Comparison of ENCODE assay signal across 9 mouse cellular contexts in the genomic region with DNA sequence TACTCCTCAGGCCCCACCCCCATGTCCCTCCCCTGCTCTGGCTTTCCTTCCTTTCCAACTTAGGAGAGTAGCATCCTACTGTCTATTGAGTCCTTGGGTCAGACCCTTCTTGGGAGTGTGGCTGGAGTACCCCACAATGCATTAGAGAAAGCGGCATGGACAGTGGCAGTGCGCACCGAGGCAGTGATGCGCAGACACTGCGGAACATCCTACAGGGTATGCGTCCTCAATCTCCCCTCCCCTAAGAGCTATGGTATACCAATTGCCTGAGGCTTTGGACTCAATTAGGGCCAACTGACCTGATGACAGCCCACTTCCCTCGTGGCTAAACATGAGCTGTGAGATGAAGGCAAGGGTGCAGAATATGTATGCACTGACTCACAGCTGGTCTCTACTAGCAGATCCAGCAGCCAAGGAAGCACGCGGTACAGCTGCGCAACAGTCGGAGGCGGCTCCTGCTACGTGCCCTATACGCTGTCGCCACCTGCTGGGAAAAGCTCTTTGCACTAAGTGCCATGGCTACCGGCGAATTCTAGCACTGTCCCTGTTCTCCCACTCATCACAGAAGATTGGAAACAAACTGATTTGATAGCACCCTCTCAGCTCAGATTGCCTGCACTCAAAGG. TPM values are rescaled to one million over a fixed set of nuclear protein-coding genes. Genes with fewer than 3 reads are reported as not detected.
A peak's percentile ranks its signal among the peaks of the same experiment; 100 is the strongest.
DNase-seq lines count a peak whose midpoint lies in the region; ATAC-seq and TF ChIP-seq lines count a peak whose summit lies in the region.
"Had no signal": no experiment of that assay in that cellular context is flagged by ENCODE, and none has a peak within 500 bp of the region (broad histone marks: within the 10 kb centered on the region; RNA-seq: fewer than 3 reads in every experiment).

No protein-coding gene starts in this region.

- peak; percentile 76 for ATAC-seq in common myeloid progenitor, adult 5-6 weeks (replicated peaks; ENCODE audit: low read depth, poor library complexity, severe bottlenecking)
- ATAC-seq in liver, embryonic 12.5 days: peak; percentile 61
- ATAC-seq in monocyte, adult 5-6 weeks (replicated peaks; ENCODE audit: insufficient number of reproducible peaks, low FRiP score, low TSS enrichment, poor library complexity, severe bottlenecking): peak; percentile 25

- H3K9ac ChIP-seq in liver, embryonic 12.5 days: no peak overlapping the region

- peak overlapping the region; percentile 31 for H3K4me2 ChIP-seq in liver, embryonic 12.5 days

- peak overlapping the region; percentile 68 for H3K27ac ChIP-seq in left cerebral cortex, adult 2 months
- H3K27ac ChIP-seq in liver, embryonic 12.5 days: no peak overlapping the region

- peak; percentile 53 to 58 for DNase-seq in left cerebral cortex, adult 2 months (ENCODE audit: extremely low spot score in 1 of 2, low spot score in 2 of 2)
- no peak for DNase-seq in left cerebral cortex, postnatal 4 days
- peak; percentile 66 to 67 for DNase-seq in heart, adult 9 months (ENCODE audit: low spot score in 2 of 2)
- peak; percentile 63 for DNase-seq in kidney, adult 11 months
- peak; percentile 36 for DNase-seq in yolk sac, embryonic 10.5 days (ENCODE audit: low spot score)

- H3K27me3 ChIP-seq in liver, embryonic 12.5 days (replicated peaks): no peaks in the 10 kb centered on the region

- intact Hi-C loops in left cerebral cortex, adult 2 months (cut with DNase I): loop anchor here (1.0 to 5.0 kb wide), 2 partner anchors 19 to 48 kb away; no protein-coding TSS in a partner anchor
- intact Hi-C loops in left cerebral cortex, postnatal 4 days (cut with DNase I): no loop called here

- TF ChIP-seq CTCF in left cerebral cortex, adult 2 months (IDR thresholded peaks at IDR 0.05): no peak

- no peaks in the 10 kb centered on the region for H3K9me3 ChIP-seq in liver, embryonic 12.5 days (replicated peaks)

- peaks cover 35% of the 10 kb centered on the region for H3K4me1 ChIP-seq in liver, embryonic 12.5 days

- WGBS in liver, embryonic 12.5 days (ENCODE audit: insufficient replicate concordance): 28% methylated on average over 17 of the region's 17 CpGs

- H3K4me3 ChIP-seq in left cerebral cortex, adult 2 months: no peak overlapping the region
- H3K4me3 ChIP-seq in liver, embryonic 12.5 days: no peak overlapping the region

- H3K36me3 ChIP-seq in liver, embryonic 12.5 days: peaks cover 30% of the 10 kb centered on the region

RNA-seq across cellular contexts. Expression of gene Gm29797, which starts 2.2 kb away (rescaled TPM):
- 1 to 10 TPM in 1 of 2 experiments, under 1 TPM in 1; 0.48 to 1.3 TPM for total RNA-seq in left cerebral cortex, adult 2 months (2021)
- total RNA-seq in left cerebral cortex, postnatal 4 days (2021): under 1 TPM; 0.50 to 0.54 TPM
- total RNA-seq in common myeloid progenitor, adult 5-6 weeks (2017): not detected in 2 replicates
- polyA plus RNA-seq in liver, embryonic 12.5 days (2016; fragmentation: Nextera tagmentation; extraction: Ambion mirVana): not detected in 2 replicates
- total RNA-seq in monocyte, adult 5-6 weeks (2017): not detected in 3 replicates

RNA-seq across cellular contexts. Expression of gene Sox18, which starts 12.4 kb away (rescaled TPM):
- total RNA-seq in left cerebral cortex, adult 2 months (2021): 10 to 100 TPM; 10.9 to 11.2 TPM
- 10 to 100 TPM; 13.4 to 13.5 TPM for total RNA-seq in left cerebral cortex, postnatal 4 days (2021)
- not detected in 2 replicates for total RNA-seq in common myeloid progenitor, adult 5-6 weeks (2017)
- polyA plus RNA-seq in liver, embryonic 12.5 days (2016; fragmentation: Nextera tagmentation; extraction: Ambion mirVana): 9.4 and 10.4 TPM in 2 replicates
- not detected in 3 replicates for total RNA-seq in monocyte, adult 5-6 weeks (2017)

RNA-seq across cellular contexts. Expression of gene Tcea2, which starts 21.1 kb away (rescaled TPM):
- total RNA-seq in left cerebral cortex, adult 2 months (2021): 10 to 100 TPM; 65.7 to 78.1 TPM
- total RNA-seq in left cerebral cortex, postnatal 4 days (2021): 10 to 100 TPM; 57.8 to 62.4 TPM
- 3.3 and 9.6 TPM in 2 replicates for total RNA-seq in common myeloid progenitor, adult 5-6 weeks (2017)
- 4.6 and 4.7 TPM in 2 replicates for polyA plus RNA-seq in liver, embryonic 12.5 days (2016; fragmentation: Nextera tagmentation; extraction: Ambion mirVana)
- total RNA-seq in monocyte, adult 5-6 weeks (2017): 3.8 to 20.0 TPM (median 10.0 TPM) in 3 replicates

RNA-seq across cellular contexts. Expression of gene Rgs19, which starts 34.7 kb away (rescaled TPM):
- 10 to 100 TPM; 30.6 to 33.2 TPM for total RNA-seq in left cerebral cortex, adult 2 months (2021)
- 10 to 100 TPM; 39.0 to 49.4 TPM for total RNA-seq in left cerebral cortex, postnatal 4 days (2021)
- 67.5 and 113 TPM in 2 replicates for total RNA-seq in common myeloid progenitor, adult 5-6 weeks (2017)
- 24.0 and 26.9 TPM in 2 replicates for polyA plus RNA-seq in liver, embryonic 12.5 days (2016; fragmentation: Nextera tagmentation; extraction: Ambion mirVana)
- total RNA-seq in monocyte, adult 5-6 weeks (2017): 102 to 134 TPM (median 128 TPM) in 3 replicates

RNA-seq across cellular contexts. Expression of gene Lkaaear1, which starts 39.2 kb away (rescaled TPM):
- not detected for total RNA-seq in left cerebral cortex, adult 2 months (2021)
- total RNA-seq in left cerebral cortex, postnatal 4 days (2021): not detected
- total RNA-seq in common myeloid progenitor, adult 5-6 weeks (2017): not detected in 2 replicates
- polyA plus RNA-seq in liver, embryonic 12.5 days (2016; fragmentation: Nextera tagmentation; extraction: Ambion mirVana): not detected in 2 replicates
- not detected in 3 replicates for total RNA-seq in monocyte, adult 5-6 weeks (2017)
- total RNA-seq: left cerebral cortex, adult 8-10 months had no signal

Comparison
In these comparisons a context has a peak if more than half of its experiments do, and no peak if none do; other contexts are left out.
1. ATAC-seq: peak in every context shown above with its lines; median percentile 76 in common myeloid progenitor, adult 5-6 weeks; 61 in liver, embryonic 12.5 days; 25 in monocyte, adult 5-6 weeks.
2. RNA of gene Sox18, which starts 12.4 kb away (total RNA-seq): 13.4 to 13.5 TPM in left cerebral cortex, postnatal 4 days and 10.9 to 11.2 TPM in left cerebral cortex, adult 2 months; not detected in common myeloid progenitor, adult 5-6 weeks and not detected in monocyte, adult 5-6 weeks; every median in the first group is over 10 times any median in the second.